Mouse (Mus musculus) gastrocnemius, adult 2 months (tissue): ENCODE data around the gene Slc9a5. TPM values are rescaled to one million over a fixed set of nuclear protein-coding genes. Genes with fewer than 3 reads are reported as not detected.

Experiments used
- DNase-seq: peaks from one replicate; pipeline ENCODE4 v3.0.0; 2022
- H3K27ac ChIP-seq: fragments of 200-600 bp; 2 replicates; pipeline ENCODE4 v1.8.1; 2022; ENCODE audit warnings: mild to moderate bottlenecking
- H3K4me3 ChIP-seq: fragments of 200-600 bp; 2 replicates; pipeline ENCODE4 v1.8.1; 2022; ENCODE audit warnings: mild to moderate bottlenecking, moderate library complexity
- CTCF ChIP-seq: fragments of 200-600 bp; IDR thresholded peaks from 2 replicates; pipeline ENCODE4 v1.8.1; 2022; ENCODE audit warnings: antibody characterized with exemption, mild to moderate bottlenecking, moderate library complexity
- intact Hi-C: fragments of 180-260 bp; cut with DNase I; formaldehyde crosslinking; loops from one replicate; pipeline ENCODE4 v1.15.1; 2025
- microRNA-seq: library from miRNA; unstranded; fragments of <30 nt; microRNA quantifications from one replicate; pipeline ENCODE4 v1.2.0, GENCODE M21; 2021
- total RNA-seq, 2 experiments: library from RNA; stranded (reverse); gene quantifications; 2 replicates each; pipeline ENCODE4 v1.2.3; 2021

Gene Slc9a5
- total RNA-seq, 2 experiments from 2014 or later: 0.45 to 0.92 TPM

DNA sequence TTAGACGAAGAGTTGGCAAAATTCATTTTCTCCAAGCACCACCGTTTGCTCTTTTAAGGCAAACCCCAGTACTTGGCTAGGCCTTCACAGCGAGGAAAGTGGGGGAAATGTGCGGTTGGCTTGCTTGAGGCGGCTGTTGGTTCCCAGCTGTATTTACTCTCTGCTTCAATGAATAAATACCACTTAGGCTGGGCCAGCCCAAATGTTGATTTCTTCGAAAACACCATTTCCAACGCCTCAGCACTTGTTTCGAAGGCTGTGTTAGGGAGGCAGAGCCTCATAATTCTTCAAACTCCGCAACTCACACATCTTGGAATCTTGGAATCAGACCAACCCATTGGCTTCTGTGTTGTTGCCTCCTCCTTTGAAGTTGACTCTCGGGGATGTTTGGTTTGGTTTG, 57.8 kb downstream of the Slc9a5 start:
- DNase-seq: no peak
- H3K27ac ChIP-seq: no peak overlapping the region
- H3K4me3 ChIP-seq: no peak overlapping the region
- intact Hi-C loops: no loop called here
- TF ChIP-seq CTCF: no peak

DNA sequence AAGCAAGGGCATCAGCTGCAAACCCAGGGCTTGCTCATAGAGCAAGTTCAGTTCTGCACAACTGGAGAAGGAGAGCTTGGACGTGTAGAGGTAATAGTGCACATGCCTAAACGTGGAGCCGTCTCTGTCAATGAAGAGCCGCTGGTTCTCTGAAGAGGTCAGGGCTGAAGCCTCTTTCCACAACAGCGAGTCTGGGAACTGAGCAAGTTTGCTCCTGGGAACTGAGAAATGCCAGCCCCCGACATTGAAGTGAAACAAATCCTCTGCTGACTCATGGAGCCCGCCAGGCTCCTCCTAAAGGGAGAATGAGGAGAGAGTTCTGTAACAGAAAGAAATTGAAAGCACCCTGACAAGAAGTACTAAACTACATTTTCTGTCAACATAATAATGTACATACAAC, 59.7 kb downstream of the Slc9a5 start:
- intact Hi-C loops: no loop called here
- Histone ChIP-seq H3K27ac (no peak overlapping the region), H3K4me3 (no peak overlapping the region)
- TF ChIP-seq CTCF: no peak
- no peak for DNase-seq

DNA sequence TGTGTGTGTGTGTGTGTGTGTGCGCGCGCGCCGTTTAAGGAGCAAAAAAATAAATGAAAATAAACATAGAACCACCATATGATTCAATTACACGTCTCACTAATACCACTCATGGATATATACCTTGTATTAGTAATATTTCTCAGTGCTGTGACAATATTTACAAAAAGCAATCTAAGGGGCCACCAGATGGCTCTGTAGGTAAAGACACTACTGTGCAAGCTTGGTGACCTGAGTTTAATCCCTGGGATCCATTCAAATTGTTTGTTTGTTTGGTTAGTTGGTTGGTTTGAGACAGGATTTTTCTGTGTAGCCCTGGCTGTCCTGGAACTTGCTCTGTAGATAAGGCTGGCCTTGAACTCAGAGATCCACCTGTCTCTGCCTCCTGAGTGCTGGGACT, 61.3 kb downstream of the Slc9a5 start:
- Histone ChIP-seq H3K27ac (no peak overlapping the region), H3K4me3 (no peak overlapping the region)
- intact Hi-C loops: loop anchor here (5.0 kb wide), 1 partner anchor 42 kb away; no protein-coding TSS in a partner anchor
- DNase-seq: no peak
- TF ChIP-seq CTCF: peak; percentile 20; the same call in 1 of the 2 replicates

DNA sequence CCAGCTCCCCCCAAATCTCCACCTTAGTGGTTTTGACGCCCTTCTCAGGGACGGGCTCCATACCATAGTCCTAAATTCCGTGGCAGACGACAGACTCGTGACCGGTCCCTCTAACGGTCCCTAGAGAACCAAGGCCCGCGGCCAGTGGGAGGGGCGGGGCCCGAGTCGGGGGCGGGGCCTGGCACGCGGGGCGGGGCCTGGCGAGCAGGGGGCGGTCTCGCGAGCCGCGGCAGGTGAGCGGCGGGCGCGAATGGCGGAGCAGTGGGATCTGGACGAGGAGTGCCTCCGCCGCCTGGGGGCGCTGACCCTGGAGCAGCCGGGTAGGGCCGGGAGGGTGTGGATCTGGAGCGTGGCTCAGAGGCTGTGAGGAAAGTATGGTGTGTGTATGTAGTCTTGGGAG, 64.7 kb downstream of the Slc9a5 start, which contains the start of the genes Kctd19 and Lrrc36:
Kctd19 (minus strand) TSS at position 112 of the 400 bp plus-strand sequence.
Lrrc36 (plus strand) TSS at position 181 of the 400 bp plus-strand sequence.
- DNase-seq: peak; percentile 80
- Histone ChIP-seq H3K4me3 (peak within 1 kb of the TSS; percentile 66), H3K27ac (peak within 1 kb of the TSS; percentile 25; the same call in 1 of the 2 replicates)
- TF ChIP-seq CTCF: peak; percentile 74
- intact Hi-C loops: loop anchor here (5.0 kb wide), 1 partner anchor 39 kb away; no protein-coding TSS in a partner anchor

- TF ChIP-seq CTCF: peak; percentile 29
- no peak overlapping the region for H3K27ac ChIP-seq
- no peak overlapping the region for H3K4me3 ChIP-seq
- intact Hi-C loops: no loop called here
- no peak for DNase-seq
These were observed 70.3 kb downstream of the Slc9a5 start for GRCm38 (mm10) chr8:105418992-105419391.

Small RNA genes lying within 50 kb of the gene (microRNA-seq; reads per million reads assigned to microRNA genes)
- gene Gm27320 (not detected), gene Mir328 (931 reads per million, percentile 76 among the genes with 10 or more reads in this experiment)

Other genes with a start within 250 kb of the Slc9a5 start
- gene Ces4a, start 217.0 kb upstream of the Slc9a5 start, total RNA-seq: not detected
- gene Cbfb, start 178.2 kb upstream of the Slc9a5 start, total RNA-seq: 10 to 100 TPM; 58.9 to 76.8 TPM
- 10 to 100 TPM; 28.1 to 33.1 TPM for gene D230025D16Rik, start 123.7 kb upstream of the Slc9a5 start, total RNA-seq
- gene B3gnt9, start 93.7 kb upstream of the Slc9a5 start, total RNA-seq: 1 to 10 TPM; 1.8 to 3.5 TPM
- 1 to 10 TPM; 2.4 to 2.9 TPM for gene Tradd, start 84.2 kb upstream of the Slc9a5 start, total RNA-seq
- gene Fbxl8, start 84.2 kb upstream of the Slc9a5 start, total RNA-seq: 1 to 10 TPM; 1.0 to 1.1 TPM
- 1 to 10 TPM; 6.1 to 8.4 TPM for gene Hsf4, start 79.0 kb upstream of the Slc9a5 start, total RNA-seq
- gene Nol3, start 72.7 kb upstream of the Slc9a5 start, total RNA-seq: 10 to 100 TPM; 27.9 to 32.4 TPM
- gene 4931428F04Rik, start 59.0 kb upstream of the Slc9a5 start, total RNA-seq: under 1 TPM; 0.33 to 0.98 TPM
- 1 to 10 TPM in 1 of 2 experiments, under 1 TPM in 1; 0.84 to 2.3 TPM for gene Exoc3l, start 52.7 kb upstream of the Slc9a5 start, total RNA-seq
- gene E2f4, start 51.2 kb upstream of the Slc9a5 start, total RNA-seq: 10 to 100 TPM; 26.8 to 29.7 TPM
- gene Elmo3, start 43.2 kb upstream of the Slc9a5 start, total RNA-seq: 1 to 10 TPM; 1.2 to 1.6 TPM
- 1 to 10 TPM in 1 of 2 experiments, under 1 TPM in 1; 0.99 to 1.3 TPM for gene Lrrc29, start 22.6 kb upstream of the Slc9a5 start, total RNA-seq
- 10 to 100 TPM; 20.1 to 24.6 TPM for gene Tmem208, start 22.5 kb upstream of the Slc9a5 start, total RNA-seq
- gene Fhod1, start 890 bp upstream of the Slc9a5 start, total RNA-seq: 10 to 100 TPM; 17.5 to 23.4 TPM
- not detected for gene Plekhg4, start 24.4 kb downstream of the Slc9a5 start, total RNA-seq
- under 1 TPM in 1 of 2 experiments, not detected in 1; 0.23 TPM for gene Kctd19, start 64.7 kb downstream of the Slc9a5 start, total RNA-seq
- under 1 TPM; 0.64 to 0.73 TPM for gene Lrrc36, start 64.7 kb downstream of the Slc9a5 start, total RNA-seq
- gene Tppp3, start 122.7 kb downstream of the Slc9a5 start, total RNA-seq: 10 to 100 TPM; 52.8 to 53.4 TPM
- gene Zdhhc1, start 148.1 kb downstream of the Slc9a5 start, total RNA-seq: 10 to 100 TPM in 1 of 2 experiments, 1 to 10 TPM in 1; 9.6 to 11.2 TPM
- gene Hsd11b2, start 169.9 kb downstream of the Slc9a5 start, total RNA-seq: not detected
- 10 to 100 TPM; 40.3 to 41.6 TPM for gene Atp6v0d1, start 217.2 kb downstream of the Slc9a5 start, total RNA-seq